Mouse (Mus musculus) brown adipose tissue, adult 24 weeks (tissue): ENCODE measurements around the gene Tmem37. TPM values are rescaled to one million over a fixed set of nuclear protein-coding genes. Genes with fewer than 3 reads are reported as not detected.

Source experiments
- H3K27ac ChIP-seq: fragments of 200-500 bp; replicated peaks from 2 replicates; pipeline ENCODE4 v1.5.1; 2012; ENCODE audit warnings: low read depth, mild to moderate bottlenecking, low read length
- H3K4me1 ChIP-seq: fragments of 200-500 bp; 2 replicates; pipeline ENCODE4 v1.6.1; 2012; ENCODE audit warnings: low read length, mixed read lengths; ENCODE audit not compliant: control insufficient read depth, insufficient read depth, insufficient read length
- H3K4me3 ChIP-seq: fragments of 200-500 bp; 2 replicates; pipeline ENCODE4 v1.5.1; 2012; ENCODE audit warnings: low read depth, mild to moderate bottlenecking, low read length, moderate library complexity; ENCODE audit not compliant: insufficient read depth
- polyA plus RNA-seq: library from polyadenylated mRNA; stranded (reverse); fragments of >200 nt; gene quantifications from 2 replicates; pipeline ENCODE4 v1.2.4, GENCODE M21; 2012; ENCODE audit not compliant: missing spikeins, insufficient read depth, insufficient read length

Gene Tmem37
- polyA plus RNA-seq, 1 experiment: 66.7 TPM

GRCm38 (mm10) chr1:120024331-120025049, 49.4 kb downstream of the Tmem37 start:
- H3K4me3 ChIP-seq: no peak overlapping the region
- peaks cover 17% of the 10 kb centered on the region for H3K4me1 ChIP-seq
- H3K27ac ChIP-seq: peak overlapping the region; percentile 72

GRCm38 (mm10) chr1:120021951-120022350, 51.9 kb downstream of the Tmem37 start:
- peaks cover 8% of the 10 kb centered on the region for H3K4me1 ChIP-seq
- no peak overlapping the region for H3K27ac ChIP-seq
- H3K4me3 ChIP-seq: no peak overlapping the region

- Histone ChIP-seq H3K27ac (no peak overlapping the region), H3K4me1 (peaks cover 8% of the 10 kb centered on the region), H3K4me3 (no peak overlapping the region)
These were observed 53.5 kb downstream of the Tmem37 start for GRCm38 (mm10) chr1:120020322-120020897.

DNA sequence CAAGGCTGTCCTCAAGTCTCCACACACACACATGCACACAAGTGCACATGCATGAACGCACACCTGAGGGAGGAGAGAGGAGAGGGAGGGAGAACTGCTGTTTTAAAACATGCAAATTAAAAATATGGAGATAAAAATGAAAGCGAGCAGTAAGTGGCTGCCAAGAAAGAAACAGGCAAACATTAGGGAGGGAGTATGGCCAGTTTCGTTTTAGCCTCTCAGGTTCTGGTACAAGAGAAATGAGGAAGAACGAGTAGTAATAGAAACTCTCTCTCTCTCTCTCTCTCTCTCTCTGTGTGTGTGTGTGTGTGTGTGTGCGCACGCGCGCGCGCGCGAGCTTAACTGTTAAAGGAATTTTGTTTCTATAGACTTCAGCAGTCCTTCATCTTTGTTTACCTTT, 54.4 kb downstream of the Tmem37 start:
- Histone ChIP-seq H3K27ac (no peak overlapping the region), H3K4me1 (peaks cover 5% of the 10 kb centered on the region; the same call in 1 of the 2 replicates), H3K4me3 (no peak overlapping the region)

GRCm38 (mm10) chr1:120018900-120019299, 55.0 kb downstream of the Tmem37 start:
- H3K4me3 ChIP-seq: no peak overlapping the region
- peaks cover under 1% of the 10 kb centered on the region; the same call in 1 of the 2 replicates for H3K4me1 ChIP-seq
- no peak overlapping the region for H3K27ac ChIP-seq

Other genes starting within 250 kb of the Tmem37 start
- gene Ptpn4, start 236.5 kb downstream of the Tmem37 start, polyA plus RNA-seq: 13.4 and 33.1 TPM in 2 replicates
- 10.0 and 10.7 TPM in 2 replicates for gene Tmem177, start 160.9 kb downstream of the Tmem37 start, polyA plus RNA-seq
- gene Cfap221, start 76.8 kb downstream of the Tmem37 start, polyA plus RNA-seq: 2.8 TPM in 1 of 2 replicates, not detected in the other
- gene Sctr, start 67.2 kb downstream of the Tmem37 start, polyA plus RNA-seq: 8.3 and 15.5 TPM in 2 replicates
- 8,737 and 9,357 TPM in 2 replicates for gene Dbi, start 47.0 kb upstream of the Tmem37 start, polyA plus RNA-seq
- gene 3110009E18Rik, start 47.1 kb upstream of the Tmem37 start, polyA plus RNA-seq: 3.3 and 8.9 TPM in 2 replicates
- gene Steap3, start 198.6 kb upstream of the Tmem37 start, polyA plus RNA-seq: 12.7 and 15.1 TPM in 2 replicates